Mouse (Mus musculus): Measurements from ENCODE around the gene Plekha5. TPM values are rescaled to one million over a fixed set of nuclear protein-coding genes. Genes with fewer than 3 reads are reported as not detected.
"Not testable (repeated sequence)": the region's sequence is repeated elsewhere in the genome, so short reads cannot be mapped to it uniquely, and the experiment has no call there.

The Plekha5 gene
- polyA plus RNA-seq, 1 experiment from 2014 or later: 32.4 TPM

- ATAC-seq: no peak
- H3K36me3 ChIP-seq (ENCODE audit: poor library complexity, severe bottlenecking): no peaks in the 10 kb centered on the region
- peaks cover 40% of the 10 kb centered on the region for H3K4me1 ChIP-seq
- no peak overlapping the region for H3K4me3 ChIP-seq
- no peaks in the 10 kb centered on the region for H3K9me3 ChIP-seq (replicated peaks)
- H3K27ac ChIP-seq: no peak overlapping the region
- no peak overlapping the region for H3K4me2 ChIP-seq
- no peaks in the 10 kb centered on the region for H3K27me3 ChIP-seq
- no peak overlapping the region for H3K9ac ChIP-seq
- 65% methylated on average over 1 of the region's 1 CpGs for WGBS
Observed at GRCm38 (mm10) chr6:140517188-140517587, 93.3 kb downstream of the Plekha5 start.

GRCm38 (mm10) chr6:140519019-140519418 is 95.2 kb downstream of the Plekha5 start:
- Histone ChIP-seq H3K4me3 (no peak overlapping the region), H3K4me1 (peaks cover 30% of the 10 kb centered on the region), H3K9ac (no peak overlapping the region), H3K9me3 (replicated peaks) (no peaks in the 10 kb centered on the region), H3K27me3 (no peaks in the 10 kb centered on the region), H3K36me3 (ENCODE audit: poor library complexity, severe bottlenecking) (no peaks in the 10 kb centered on the region), H3K4me2 (no peak overlapping the region), H3K27ac (peak overlapping the region; percentile 31; the same call in 1 of the 2 replicates)
- no peak for ATAC-seq
- WGBS: 65% methylated on average over 13 of the region's 13 CpGs

- Histone ChIP-seq H3K4me3 (no peak overlapping the region), H3K9ac (no peak overlapping the region), H3K27me3 (no peaks in the 10 kb centered on the region), H3K36me3 (ENCODE audit: poor library complexity, severe bottlenecking) (no peaks in the 10 kb centered on the region), H3K9me3 (replicated peaks) (no peaks in the 10 kb centered on the region), H3K4me1 (peaks cover 26% of the 10 kb centered on the region), H3K4me2 (no peak overlapping the region), H3K27ac (peak overlapping the region; percentile 31; the same call in 1 of the 2 replicates)
- 31% methylated on average over 10 of the region's 10 CpGs for WGBS
- ATAC-seq: peak; percentile 67
Observed at GRCm38 (mm10) chr6:140519488-140520159, 95.8 kb downstream of the Plekha5 start.

- H3K36me3 ChIP-seq (ENCODE audit: poor library complexity, severe bottlenecking): no peaks in the 10 kb centered on the region
- H3K27me3 ChIP-seq: no peaks in the 10 kb centered on the region
- 47% methylated on average over 6 of the region's 6 CpGs for WGBS
- H3K4me3 ChIP-seq: no peak overlapping the region
- H3K9ac ChIP-seq: no peak overlapping the region
- H3K27ac ChIP-seq: no peak overlapping the region
- ATAC-seq: no peak
- H3K4me1 ChIP-seq: peaks cover 22% of the 10 kb centered on the region
- no peak overlapping the region for H3K4me2 ChIP-seq
- no peaks in the 10 kb centered on the region for H3K9me3 ChIP-seq (replicated peaks)
Observed at GRCm38 (mm10) chr6:140520961-140521360, 97.1 kb downstream of the Plekha5 start.

GRCm38 (mm10) chr6:140521832-140522231 is 98.0 kb downstream of the Plekha5 start:
- no peak overlapping the region for H3K4me3 ChIP-seq
- 75% methylated on average over 5 of the region's 5 CpGs for WGBS
- H3K27ac ChIP-seq: no peak overlapping the region
- no peak for ATAC-seq
- H3K9me3 ChIP-seq (replicated peaks): no peaks in the 10 kb centered on the region
- H3K27me3 ChIP-seq: no peaks in the 10 kb centered on the region
- 0 out of 2 replicates have a peak, but pooled peaks cover 5% of the 10 kb centered on the region for H3K36me3 ChIP-seq (ENCODE audit: poor library complexity, severe bottlenecking)
- no peak overlapping the region for H3K9ac ChIP-seq
- peaks cover 22% of the 10 kb centered on the region for H3K4me1 ChIP-seq
- no peak overlapping the region for H3K4me2 ChIP-seq

- ATAC-seq: no peak
- Histone ChIP-seq H3K27ac (no peak overlapping the region), H3K36me3 (ENCODE audit: poor library complexity, severe bottlenecking) (peaks cover 9% of the 10 kb centered on the region; the same call in 1 of the 2 replicates), H3K4me1 (peaks cover 22% of the 10 kb centered on the region), H3K9ac (no peak overlapping the region), H3K4me2 (no peak overlapping the region), H3K9me3 (replicated peaks) (no peaks in the 10 kb centered on the region), H3K4me3 (no peak overlapping the region), H3K27me3 (no peaks in the 10 kb centered on the region)
- WGBS: 89% methylated on average over 4 of the region's 4 CpGs
Observed at GRCm38 (mm10) chr6:140523600-140523999, 99.7 kb downstream of the Plekha5 start.

- ATAC-seq: no peak
- no peak overlapping the region for H3K4me3 ChIP-seq
- no peak overlapping the region for H3K4me2 ChIP-seq
- H3K36me3 ChIP-seq (ENCODE audit: poor library complexity, severe bottlenecking): peaks cover 22% of the 10 kb centered on the region
- no peaks in the 10 kb centered on the region for H3K27me3 ChIP-seq
- no peak overlapping the region for H3K27ac ChIP-seq
- H3K9me3 ChIP-seq (replicated peaks): no peaks in the 10 kb centered on the region
- WGBS: 86% methylated on average over 6 of the region's 6 CpGs
- no peaks in the 10 kb centered on the region for H3K4me1 ChIP-seq
- H3K9ac ChIP-seq: no peak overlapping the region
Observed at GRCm38 (mm10) chr6:140528414-140528813, 104.6 kb downstream of the Plekha5 start.

- not testable (repeated sequence) for H3K27me3 ChIP-seq; H3K4me1 ChIP-seq; H3K27ac ChIP-seq; H3K9me3 ChIP-seq (replicated peaks); H3K9ac ChIP-seq; H3K4me3 ChIP-seq; H3K4me2 ChIP-seq; ATAC-seq
- peaks cover 50% of the 10 kb centered on the region for H3K36me3 ChIP-seq (ENCODE audit: poor library complexity, severe bottlenecking)
- 94% methylated on average over 1 of the region's 1 CpGs for WGBS
Observed at GRCm38 (mm10) chr6:140532858-140533257, 109.0 kb downstream of the Plekha5 start.

GRCm38 (mm10) chr6:140533606-140534005 is 109.8 kb downstream of the Plekha5 start:
- no peak for ATAC-seq
- WGBS: 88% methylated on average over 5 of the region's 5 CpGs
- H3K36me3 ChIP-seq (ENCODE audit: poor library complexity, severe bottlenecking): peaks cover 50% of the 10 kb centered on the region

GRCm38 (mm10) chr6:140535504-140535903 is 111.7 kb downstream of the Plekha5 start:
- no peak for ATAC-seq
- peaks cover 54% of the 10 kb centered on the region for H3K36me3 ChIP-seq (ENCODE audit: poor library complexity, severe bottlenecking)
- no peak overlapping the region for H3K4me3 ChIP-seq

More at GRCm38 (mm10) chr6:140533606-140534005, 109.8 kb downstream of the Plekha5 start:
- H3K9me3 ChIP-seq (replicated peaks): no peaks in the 10 kb centered on the region
- no peaks in the 10 kb centered on the region for H3K27me3 ChIP-seq
- no peak overlapping the region for H3K27ac ChIP-seq
- no peak overlapping the region for H3K4me2 ChIP-seq
- H3K4me1 ChIP-seq: no peaks in the 10 kb centered on the region
- no peak overlapping the region for H3K4me3 ChIP-seq
- H3K9ac ChIP-seq: no peak overlapping the region

GRCm38 (mm10) chr6:140541919-140542318 is 118.1 kb downstream of the Plekha5 start:
- Histone ChIP-seq H3K4me2 (no peak overlapping the region), H3K27ac (no peak overlapping the region), H3K9ac (no peak overlapping the region), H3K4me3 (no peak overlapping the region), H3K36me3 (ENCODE audit: poor library complexity, severe bottlenecking) (peaks cover 48% of the 10 kb centered on the region), H3K9me3 (replicated peaks) (no peaks in the 10 kb centered on the region), H3K4me1 (no peaks in the 10 kb centered on the region), H3K27me3 (no peaks in the 10 kb centered on the region)
- WGBS: 97% methylated on average over 3 of the region's 3 CpGs
- no peak for ATAC-seq

More at GRCm38 (mm10) chr6:140535504-140535903, 111.7 kb downstream of the Plekha5 start:
- Histone ChIP-seq H3K4me1 (no peaks in the 10 kb centered on the region), H3K4me2 (no peak overlapping the region), H3K27ac (no peak overlapping the region), H3K27me3 (no peaks in the 10 kb centered on the region), H3K9me3 (replicated peaks) (no peaks in the 10 kb centered on the region), H3K9ac (no peak overlapping the region)
- 89% methylated on average over 8 of the region's 8 CpGs for WGBS

- Histone ChIP-seq H3K4me2 (no peak overlapping the region), H3K4me1 (no peaks in the 10 kb centered on the region), H3K36me3 (ENCODE audit: poor library complexity, severe bottlenecking) (peaks cover 44% of the 10 kb centered on the region), H3K9ac (no peak overlapping the region), H3K9me3 (replicated peaks) (no peaks in the 10 kb centered on the region), H3K4me3 (no peak overlapping the region), H3K27ac (no peak overlapping the region), H3K27me3 (no peaks in the 10 kb centered on the region)
- no peak for ATAC-seq
- WGBS: 85% methylated on average over 11 of the region's 11 CpGs
Observed at GRCm38 (mm10) chr6:140543005-140543794, 119.3 kb downstream of the Plekha5 start.

Data from forebrain, embryonic 13.5 days (tissue).